Mouse (Mus musculus) brain, adult 2 months (tissue): ENCODE measurements around the gene H3f3a.
"Not testable (repeated sequence)": the region's sequence is repeated elsewhere in the genome, so short reads cannot be mapped to it uniquely, and the experiment has no call there.

ENCODE experiments used
- DNase-seq: peaks from one replicate; pipeline ENCODE4 v3.0.0; 2011; ENCODE audit warnings: low read depth, low spot score

Gene H3f3a

DNA sequence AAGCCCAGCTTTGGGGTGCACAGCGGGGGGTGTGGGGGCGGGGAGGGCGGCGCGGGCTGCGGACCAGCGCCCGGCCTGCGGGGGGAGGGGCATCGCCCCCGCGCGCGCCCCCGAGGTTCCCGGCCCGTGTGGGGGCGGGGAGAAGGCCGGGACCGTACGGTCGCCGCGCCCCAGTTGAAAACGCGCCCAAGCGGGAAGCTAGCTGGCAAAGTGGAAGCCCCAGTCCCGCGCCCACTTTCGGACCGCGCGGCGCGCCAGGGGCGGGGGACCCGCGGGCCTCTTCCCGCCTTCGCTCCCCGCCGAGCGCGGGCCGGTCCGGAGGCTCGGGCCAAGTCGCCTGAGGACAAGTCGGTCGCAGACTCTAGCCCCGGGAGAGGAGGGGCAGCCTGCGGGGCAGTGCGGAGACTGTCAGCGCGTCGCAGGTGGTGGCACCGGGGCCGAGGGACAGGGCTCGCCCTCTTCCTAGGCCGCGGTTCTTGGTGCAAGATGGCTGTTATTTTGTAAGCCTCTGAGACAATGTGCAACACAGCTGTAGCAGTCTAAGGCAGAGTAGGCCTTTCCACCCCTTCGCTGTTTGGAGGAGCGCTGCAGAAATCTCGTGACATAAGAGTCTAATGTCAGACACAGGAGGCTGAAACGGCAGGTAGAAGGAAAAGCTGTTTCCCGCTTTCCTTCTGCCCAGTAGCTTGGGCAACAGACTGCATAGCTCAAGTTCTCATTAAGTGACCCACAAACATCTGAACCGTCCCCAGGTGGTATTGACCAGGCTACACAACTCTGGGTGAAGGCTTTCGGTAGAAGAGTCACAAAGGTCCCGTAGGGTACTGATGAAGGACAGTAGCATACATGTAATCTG is at the start of gene H3f3a:
Gene H3f3a (minus strand): TSS at position 59 of the 856 bp plus-strand sequence.
- DNase-seq, result peak; percentile 79

DNA sequence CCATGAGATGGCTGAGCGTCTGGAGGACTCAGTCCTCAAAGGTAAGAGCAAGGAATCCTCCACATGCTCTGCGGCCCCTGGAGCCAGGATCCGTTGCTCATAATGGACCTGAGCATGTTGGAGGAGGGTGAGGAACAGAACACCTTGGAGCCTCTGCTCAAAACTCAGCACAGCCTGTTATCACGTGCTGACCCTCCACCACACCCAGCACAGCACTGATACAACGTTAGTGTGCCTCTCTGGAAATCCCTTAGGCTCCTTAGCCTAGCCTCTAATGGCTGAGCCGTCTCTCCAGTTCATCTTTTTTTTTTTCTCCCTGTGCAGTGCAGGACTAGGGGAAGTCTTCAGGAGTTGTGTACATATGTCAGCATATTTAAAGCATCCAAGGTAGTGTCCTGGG is 46.3 kb upstream of the H3f3a start:
- DNase-seq, result no peak

DNA sequence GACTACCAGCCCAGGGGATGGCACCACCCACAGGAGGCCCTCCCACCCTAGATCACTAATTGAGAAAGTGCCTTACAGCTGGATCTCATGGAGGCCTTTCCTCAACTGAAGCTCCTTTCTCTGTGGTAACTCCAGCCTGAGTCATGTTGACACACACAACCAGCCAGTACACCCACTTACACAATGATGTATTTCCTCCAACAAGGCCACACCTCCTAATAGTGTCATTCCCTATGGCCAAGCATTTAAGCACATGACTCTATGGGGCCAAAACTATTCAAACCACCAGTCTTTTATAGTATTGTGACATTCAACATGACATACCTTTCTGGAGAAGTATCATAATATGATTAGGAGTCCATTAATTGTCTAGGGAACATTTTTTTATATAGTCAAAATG is 45.0 kb upstream of the H3f3a start:
- DNase-seq, result no peak

DNA sequence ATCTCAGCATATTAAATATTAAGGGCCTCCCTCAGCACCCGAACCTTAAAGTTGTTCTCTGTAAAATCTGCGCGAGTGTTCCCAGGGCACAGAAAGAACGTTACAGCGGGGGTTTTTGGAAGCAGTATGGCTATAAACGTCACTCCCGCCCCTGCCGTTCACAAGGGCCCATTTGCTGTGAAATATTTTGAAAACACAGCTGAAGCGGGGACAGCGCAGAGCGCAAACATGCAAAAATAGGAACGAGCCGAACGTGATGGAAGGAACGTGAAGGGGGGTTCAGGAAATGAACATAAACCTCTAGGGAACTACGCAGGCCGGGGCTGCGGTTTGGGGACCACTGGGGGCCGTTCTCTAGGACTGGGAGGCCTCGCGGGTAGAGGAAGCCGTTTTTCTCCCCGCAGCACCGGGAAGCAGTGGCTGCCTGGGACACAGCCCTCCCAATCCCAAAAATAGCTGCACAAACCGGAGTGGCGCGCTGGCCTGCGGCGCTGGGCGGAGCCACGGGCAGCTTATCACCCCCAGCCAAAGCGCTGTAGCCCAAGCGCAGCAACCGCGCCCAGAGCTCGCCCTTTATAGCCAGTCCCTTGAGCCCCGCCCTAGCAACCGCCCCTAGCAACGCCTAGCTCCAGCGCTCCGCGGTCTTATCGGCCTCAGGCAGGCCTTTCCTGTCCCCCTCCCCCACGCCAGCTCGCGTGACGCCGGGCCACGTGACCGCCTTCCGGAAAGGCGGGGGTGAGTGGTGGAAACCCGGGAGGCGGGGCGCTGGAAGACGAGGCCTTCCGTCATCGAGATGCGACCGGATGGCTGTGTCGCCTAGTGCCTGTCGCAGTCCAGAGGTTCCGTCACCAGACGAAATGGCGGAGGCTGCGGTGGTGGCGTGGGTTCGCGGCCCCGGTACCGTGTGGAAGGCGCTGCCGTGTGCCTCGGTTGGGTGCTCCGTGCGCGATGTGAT is 36.9 kb upstream of the H3f3a start, which contains the start of gene Sde2:
Gene Sde2 (plus strand): TSS at position 812 of the 955 bp plus-strand sequence.
- peak; percentile 100 for DNase-seq

DNA sequence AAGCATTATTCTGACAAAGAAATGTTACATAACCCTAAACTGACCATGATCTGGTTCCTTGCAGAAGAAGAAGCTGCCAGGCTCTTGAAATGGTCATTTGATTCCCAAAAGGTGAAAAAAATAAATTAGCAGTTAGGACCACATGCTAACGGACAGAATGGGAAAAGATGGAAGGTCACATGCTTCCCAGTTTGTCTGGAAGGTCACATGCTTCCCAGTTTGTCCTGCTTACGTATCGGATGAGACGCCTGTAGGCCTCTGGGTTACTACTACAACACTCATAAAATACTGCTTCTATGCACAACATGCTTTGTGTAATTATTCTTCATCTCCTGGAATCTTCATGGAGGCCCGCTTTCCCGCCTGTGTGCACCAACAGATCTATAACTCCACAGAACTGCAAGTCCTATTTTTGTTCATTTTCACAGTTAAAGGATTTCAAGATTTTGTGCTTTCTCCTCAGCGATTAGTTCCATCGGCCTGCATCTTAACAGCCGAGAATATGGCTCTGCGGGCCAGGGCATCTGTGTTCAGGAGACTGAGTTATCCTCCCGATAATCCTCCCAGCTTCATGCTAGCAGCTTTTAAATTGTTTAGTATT is 36.1 kb upstream of the H3f3a start:
- peak; percentile 77 for DNase-seq

DNA sequence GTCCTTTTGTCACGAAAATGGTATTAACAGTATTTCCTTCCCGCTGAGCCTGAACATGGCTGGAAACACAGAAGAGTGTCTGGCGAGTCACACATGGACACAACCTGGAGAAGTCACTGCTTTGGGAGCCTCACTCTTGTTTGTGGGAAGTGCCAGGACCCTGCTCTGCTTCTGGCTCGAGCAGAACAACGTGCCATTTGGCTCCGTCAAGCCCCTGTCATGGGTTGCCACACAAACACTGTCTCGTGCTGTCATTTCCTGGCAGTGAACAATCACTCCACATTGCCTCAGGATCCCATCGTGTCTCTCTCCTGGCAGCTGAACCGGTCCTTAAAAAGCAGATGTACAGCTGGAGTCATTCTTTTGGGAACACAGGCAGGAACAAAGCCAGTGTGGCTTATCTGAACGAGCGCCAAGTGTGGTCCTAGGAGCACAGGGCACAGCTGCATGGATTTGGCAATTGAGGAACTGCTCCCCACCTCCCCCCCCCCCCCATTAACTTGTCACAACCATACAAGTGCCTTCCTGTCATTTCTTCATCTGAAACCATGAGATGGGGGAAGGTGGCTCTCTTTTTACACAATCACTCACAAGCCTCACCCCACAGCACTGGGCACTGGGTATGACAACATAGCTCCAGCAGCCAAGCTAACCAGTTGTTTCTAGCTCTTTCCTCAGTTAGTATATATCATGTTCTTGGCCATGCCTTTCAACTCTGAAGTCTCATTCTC is 34.9 kb upstream of the H3f3a start:
- peak; percentile 78 for DNase-seq

DNA sequence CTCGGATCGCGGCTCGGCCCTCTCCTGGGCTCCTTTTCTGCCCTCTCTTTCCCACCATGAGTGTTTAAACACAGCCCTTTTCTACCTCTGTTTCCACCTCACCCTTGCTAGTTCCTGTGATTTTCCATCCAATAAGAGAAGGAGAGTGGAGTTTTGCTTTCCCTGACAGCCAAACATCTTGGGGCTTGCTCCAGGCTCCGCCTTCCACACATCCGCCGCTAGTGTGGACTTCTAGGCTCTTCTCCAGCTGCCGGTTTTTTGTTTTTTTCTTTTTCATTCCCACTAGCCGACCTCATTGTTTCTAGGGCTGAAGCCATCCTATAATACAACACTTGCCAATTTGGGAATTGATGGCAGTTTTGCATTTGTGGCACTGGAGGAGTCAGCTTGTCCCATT is 34.4 kb upstream of the H3f3a start:
- peak; percentile 94 for DNase-seq

DNA sequence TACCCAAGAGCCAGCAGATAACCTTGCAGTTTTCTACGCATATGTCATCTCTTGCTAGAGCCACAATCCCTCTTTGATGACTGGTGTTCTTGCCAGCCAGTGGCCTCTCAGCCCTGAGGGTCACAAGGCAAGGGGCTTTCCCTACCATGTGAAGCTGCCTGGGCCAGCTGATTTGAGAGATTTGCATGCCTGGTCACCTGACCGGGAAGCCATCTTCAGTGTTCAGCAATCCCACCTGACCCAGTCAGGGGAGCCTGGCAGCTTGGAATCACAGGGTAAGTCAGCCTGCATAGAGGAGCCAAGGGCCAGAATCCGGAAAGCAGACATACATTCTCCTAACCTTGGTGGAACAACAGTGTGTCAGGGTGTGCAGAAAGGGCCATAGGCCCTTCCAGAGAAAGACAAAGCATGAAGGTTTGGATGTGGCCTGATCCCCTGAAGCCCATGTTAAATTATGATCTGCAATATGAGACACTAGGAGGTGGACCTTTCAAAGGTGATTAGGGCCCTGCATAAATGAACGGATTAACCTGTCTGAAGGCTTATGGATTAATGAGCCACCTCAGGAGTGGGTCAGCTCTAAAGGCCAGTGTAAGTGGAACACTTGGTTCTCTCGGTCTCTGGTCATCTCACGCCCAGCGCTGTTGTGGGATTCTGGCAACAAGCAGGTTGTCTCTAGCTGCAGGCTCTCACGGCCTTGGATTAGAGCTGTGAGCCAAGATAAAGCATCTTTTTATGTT is 28.0 kb upstream of the H3f3a start:
- DNase-seq, result no peak

DNA sequence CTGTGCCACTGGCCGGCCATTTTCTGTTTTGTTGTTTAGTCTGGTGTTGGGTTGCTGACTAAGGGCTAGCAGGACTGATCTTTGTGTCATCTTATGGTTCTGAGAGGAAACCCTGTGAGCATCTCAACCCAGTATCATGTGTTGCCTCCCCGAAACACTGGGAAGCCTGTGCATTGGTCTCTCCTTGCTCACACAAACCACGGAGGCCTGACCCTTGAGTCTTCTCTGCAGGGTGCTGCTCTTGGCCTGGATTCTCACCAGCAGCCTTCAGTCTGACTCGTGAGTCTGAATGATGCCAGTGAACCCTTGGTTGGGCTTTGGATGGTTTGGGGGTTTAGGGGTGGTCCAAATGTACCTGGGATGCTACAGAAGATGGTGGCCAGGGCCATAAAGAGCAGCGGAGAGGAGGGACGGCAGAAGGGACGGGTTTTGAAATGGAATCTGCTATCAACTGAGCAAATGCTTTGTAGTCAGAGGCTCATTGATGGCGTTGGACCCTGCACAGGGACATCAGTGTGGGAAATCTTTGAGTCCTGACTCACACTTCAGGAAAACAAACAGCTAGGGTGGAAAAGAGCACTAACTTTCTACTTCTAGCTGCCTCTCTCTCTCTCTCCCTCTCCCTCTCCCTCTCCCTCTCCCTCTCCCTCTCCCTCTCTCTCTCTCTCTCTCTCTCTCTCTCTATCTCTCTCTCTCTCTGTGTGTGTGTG is 25.6 kb upstream of the H3f3a start:
- no peak for DNase-seq

DNA sequence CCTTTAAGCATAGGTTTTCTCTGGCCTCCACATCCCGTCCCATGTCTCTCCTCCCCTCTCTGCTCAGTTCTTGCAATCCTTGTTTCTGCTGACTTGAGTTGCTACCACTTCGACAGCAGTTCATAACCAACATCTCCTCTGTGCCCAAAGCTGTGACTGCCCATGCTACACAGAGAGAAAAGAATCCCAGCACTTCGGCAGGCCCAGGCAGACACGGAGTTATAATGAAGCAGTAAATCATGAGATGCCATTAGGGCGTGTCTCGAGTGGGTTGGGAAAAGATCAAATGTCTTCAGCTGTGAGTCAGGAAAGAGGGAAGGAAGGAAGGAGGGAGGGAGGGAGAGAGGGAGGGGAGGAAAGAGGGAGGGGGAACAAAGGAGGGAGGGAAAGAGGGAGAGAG is 24.3 kb upstream of the H3f3a start:
- no peak for DNase-seq

DNA sequence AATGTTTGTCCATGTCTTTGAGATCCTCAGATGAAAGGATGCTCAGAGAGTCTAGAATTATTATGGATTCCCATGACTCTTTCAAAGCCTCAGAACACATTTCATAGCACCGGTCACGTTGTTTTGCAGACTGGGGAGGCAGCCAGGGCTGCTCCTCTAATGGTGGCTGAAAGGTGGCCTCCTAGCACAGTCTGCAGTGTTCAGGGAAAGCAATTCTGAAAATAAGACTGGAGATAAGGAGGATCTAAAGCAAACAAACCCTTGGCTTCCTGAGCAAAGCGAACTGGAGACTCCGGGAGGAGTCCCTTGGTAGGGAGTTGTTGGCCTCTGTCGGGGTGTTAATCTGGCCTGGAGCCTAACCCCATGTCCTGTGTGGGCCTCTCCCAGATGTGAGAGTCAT is 23.4 kb upstream of the H3f3a start:
- no peak for DNase-seq

DNA sequence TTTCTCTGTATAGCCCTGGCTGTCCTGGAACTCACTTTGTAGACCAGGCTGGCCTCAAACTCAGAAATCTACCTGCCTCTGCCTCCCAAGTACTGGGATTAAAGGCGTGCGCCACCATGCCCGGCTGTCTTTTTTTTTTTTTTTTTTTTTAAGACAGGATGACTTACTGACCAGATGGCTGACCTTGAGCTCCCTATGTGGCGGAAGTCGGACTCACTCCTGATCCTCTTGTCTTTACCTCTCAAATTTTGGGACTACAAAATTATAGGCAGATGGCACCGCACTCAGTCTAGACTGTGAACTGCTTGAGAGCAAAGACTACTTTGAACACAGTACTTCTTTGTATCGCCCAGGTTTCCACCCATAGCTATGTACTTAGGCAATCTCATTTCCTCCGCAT is 22.7 kb upstream of the H3f3a start:
- not testable (repeated sequence) for DNase-seq

DNA sequence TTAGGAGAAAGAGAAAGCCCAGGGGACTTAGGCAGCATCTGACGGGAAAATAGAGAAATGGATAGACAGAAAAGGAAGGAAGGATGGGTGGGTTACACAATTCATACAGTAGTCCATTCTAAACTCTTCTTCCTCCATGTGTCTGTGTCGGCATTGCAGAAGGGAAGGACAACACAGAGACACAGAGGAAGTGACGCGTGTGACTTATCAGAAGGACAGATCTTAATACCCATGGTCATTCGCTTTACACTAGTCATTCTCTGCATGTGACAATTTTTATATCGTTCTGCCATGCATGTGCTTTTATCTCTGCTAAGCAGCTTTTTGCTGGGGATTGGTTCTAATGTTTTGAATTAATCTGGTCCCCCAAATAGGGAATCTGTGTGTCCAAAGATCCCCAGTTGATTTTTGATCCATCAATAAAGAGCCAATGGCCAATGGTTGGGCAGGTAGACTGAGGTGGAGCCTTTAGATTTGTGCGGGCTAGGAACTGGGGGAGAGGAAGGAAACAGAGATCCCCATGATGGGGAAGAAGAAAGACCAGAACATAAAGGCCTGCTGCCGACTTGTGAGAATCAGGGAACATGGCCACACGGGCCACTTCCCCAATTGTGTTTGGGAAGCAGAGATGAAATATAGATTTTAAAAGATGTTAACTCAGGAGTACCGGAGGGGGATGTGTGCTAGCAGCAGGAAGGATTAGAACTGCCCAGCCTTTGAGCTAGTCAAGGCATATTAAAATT is 21.7 kb upstream of the H3f3a start:
- no peak for DNase-seq

DNA sequence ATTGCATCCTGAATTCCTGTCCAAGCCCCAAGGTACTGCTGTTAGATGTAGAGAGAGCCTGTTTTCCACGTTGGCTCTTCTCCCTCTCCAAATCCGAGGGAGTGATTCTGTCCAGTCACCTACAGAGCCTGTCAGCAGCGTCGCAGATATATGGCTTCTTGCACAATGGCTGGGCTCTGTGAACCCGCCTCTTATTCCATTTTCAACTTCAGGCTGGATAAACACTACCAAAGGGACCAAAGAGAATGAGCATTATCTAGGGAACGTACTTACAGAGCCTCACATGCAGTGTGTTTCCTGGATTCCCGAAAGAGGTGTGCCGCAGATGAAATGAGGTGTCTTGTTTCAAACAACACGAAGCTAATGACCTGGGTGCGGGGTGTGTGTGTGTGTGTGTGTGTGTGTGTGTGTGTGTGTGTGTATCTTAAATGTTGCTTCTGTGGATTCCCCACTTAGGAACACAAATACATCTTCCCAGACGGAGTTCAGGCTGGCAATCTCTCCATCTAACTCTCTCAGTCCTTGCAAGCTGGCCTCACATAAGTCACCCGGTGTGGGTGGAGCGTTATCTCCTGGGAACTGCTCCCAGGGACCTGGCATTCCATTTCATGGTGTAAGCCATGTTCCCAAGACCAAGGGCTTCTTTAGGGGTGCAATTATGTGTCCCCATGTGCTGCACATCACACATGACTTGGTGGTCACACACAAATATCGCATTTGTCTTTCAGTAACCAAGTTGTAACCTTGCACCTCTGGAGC is 17.0 kb upstream of the H3f3a start:
- no peak for DNase-seq

DNA sequence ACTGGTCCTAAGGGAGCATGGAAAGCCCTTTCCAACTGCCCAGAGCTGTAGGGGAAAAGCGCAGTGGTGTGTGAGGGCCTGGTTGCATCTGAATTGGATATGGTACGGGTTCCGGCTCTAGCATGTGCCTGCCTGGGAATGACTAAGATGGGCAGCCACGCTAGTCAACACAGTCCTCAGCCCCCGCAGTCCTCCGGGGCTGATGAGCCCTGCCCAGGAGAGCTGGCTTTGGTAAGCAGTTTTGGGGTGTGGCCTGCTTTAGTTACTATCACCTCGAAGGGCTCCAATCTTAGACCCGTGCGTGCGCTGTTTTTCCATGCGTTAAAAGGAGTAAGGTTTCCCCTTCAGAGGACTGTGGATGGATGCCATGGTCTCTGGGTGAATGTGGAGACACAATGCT is 16.4 kb upstream of the H3f3a start:
- no peak for DNase-seq

DNA sequence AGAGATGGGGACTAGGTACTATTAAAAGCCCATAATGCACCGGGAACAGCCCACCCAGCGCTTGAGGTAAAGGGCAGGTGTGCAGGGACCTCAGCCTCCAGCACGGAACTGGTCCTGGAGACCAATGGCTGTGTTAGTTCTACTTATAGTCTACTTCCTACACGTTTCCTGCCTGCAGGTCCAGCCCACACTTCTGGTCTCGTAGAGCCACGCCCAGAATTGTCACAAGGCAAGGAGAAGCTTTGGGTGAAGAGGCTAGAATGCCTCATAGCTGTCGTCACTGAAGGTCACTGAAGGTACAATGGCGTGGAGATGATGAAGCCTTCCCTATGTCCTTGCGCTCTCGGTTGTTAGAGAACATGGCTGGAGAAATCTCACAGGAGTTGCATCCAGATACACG is 16.0 kb upstream of the H3f3a start:
- no peak for DNase-seq

DNA sequence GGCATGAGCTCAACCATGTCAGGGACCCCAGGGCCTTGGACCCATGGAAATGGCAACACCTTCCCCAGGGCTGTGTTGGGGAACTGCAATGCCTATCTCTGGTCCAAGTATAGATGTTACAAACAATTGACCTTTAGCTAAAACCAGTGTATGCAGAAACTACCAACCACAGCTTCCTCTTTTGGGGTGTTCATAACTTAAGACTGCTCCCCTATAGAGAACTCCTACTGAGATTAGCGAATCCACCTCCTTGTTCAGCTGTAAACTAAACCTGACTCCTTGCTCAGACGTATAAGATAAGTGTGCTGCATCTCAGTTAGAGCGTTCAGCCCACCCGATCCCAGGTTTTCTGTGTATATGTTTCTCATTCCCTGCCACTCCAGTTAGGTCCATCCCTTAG is 12.9 kb upstream of the H3f3a start:
- no peak for DNase-seq

DNA sequence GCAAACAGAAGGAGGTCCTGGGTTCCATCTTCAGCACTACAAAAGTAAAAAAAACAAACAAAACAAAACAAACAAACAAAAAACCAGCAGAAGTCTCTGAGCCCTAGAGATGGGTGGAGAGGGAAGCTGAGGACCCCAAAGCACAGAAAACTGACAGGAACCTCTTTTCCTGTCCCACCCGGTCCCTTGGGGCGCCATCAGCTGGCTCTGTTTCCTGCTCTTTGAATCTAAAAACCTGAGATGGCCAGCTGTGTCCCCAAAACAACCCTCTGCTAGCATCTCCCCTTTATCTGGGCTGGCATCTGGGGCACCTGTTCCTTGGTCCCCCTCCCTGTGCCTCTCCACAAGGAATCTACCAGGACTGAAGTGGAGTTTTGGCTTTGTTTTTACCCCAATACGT is 11.0 kb upstream of the H3f3a start:
- DNase-seq, result no peak

DNA sequence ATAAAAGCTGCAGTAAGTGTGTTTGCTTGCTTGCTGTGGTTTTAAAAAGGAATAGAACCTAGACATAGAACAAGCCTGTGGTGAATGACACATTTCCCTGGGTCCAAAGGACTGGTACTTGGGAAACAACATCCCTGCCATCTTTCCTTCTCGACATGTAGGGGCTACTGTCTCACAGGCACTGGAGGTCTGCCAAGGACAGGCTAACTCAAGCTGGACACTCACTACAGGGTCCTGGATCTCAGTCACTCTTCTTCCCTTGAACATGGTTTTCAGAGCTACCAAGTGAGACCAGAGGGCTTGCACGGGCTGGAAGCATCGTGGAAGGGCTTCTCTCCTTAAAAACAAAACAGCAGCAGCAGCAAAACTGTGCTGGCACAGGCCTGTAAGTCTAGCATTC is 10.0 kb upstream of the H3f3a start:
- no peak for DNase-seq
